Mouse (Mus musculus): ENCODE data around the gene Nck2.

GRCm38 (mm10) chr1:43463941-43464682 lies 19.7 kb downstream of the Nck2 start:
- TF ChIP-seq CTCF (IDR thresholded peaks at IDR 0.05; ENCODE audit: borderline replicate concordance, extremely low read depth, insufficient read depth, insufficient read length) (no peak), POLR2A (IDR thresholded peaks at IDR 0.05; ENCODE audit: borderline replicate concordance, extremely low read depth, insufficient read depth, insufficient read length, poor library complexity, severe bottlenecking) (no peak)
